Mouse (Mus musculus) E14TG2a.4 (cell line): ENCODE data around the gene Trim15.
A peak's percentile ranks its signal among the peaks of the same experiment; 100 is the strongest.
"Not testable (repeated sequence)": the region's sequence is repeated elsewhere in the genome, so short reads cannot be mapped to it uniquely, and the experiment has no call there.

Experiments
- H3K27me3 ChIP-seq: 2 replicates; pipeline ENCODE4 v1.6.1; 2014; ENCODE audit warnings: low read length, control low read depth; ENCODE audit not compliant: insufficient read depth
- H3K36me3 ChIP-seq: 2 replicates; pipeline ENCODE4 v1.6.1; 2014; ENCODE audit warnings: low read length, control low read depth; ENCODE audit not compliant: insufficient read depth
- H3K4me1 ChIP-seq: replicated peaks from 2 replicates; pipeline ENCODE4 v1.6.1; 2014; ENCODE audit warnings: low read depth, low read length, control low read depth
- H3K4me3 ChIP-seq: replicated peaks from 2 replicates; pipeline ENCODE4 v1.5.1; 2014; ENCODE audit warnings: mild to moderate bottlenecking, low read length
- H3K9me3 ChIP-seq: 2 replicates; pipeline ENCODE4 v1.6.1; 2014; ENCODE audit warnings: low read length, control low read depth
- CTCF ChIP-seq: conservative IDR thresholded peaks from 2 replicates; pipeline ENCODE4 v1.5.1; 2014; ENCODE audit warnings: low read length
- NANOG ChIP-seq: IDR thresholded peaks from 2 replicates; pipeline ENCODE4 v1.6.1; 2014; ENCODE audit warnings: borderline replicate concordance, low read length, mixed read lengths
- POU5F1 ChIP-seq: IDR thresholded peaks from 2 replicates; pipeline ENCODE4 v1.6.1; 2014; ENCODE audit warnings: low read length, borderline replicate concordance

Gene Trim15

GRCm38 (mm10) chr17:36828488-36828887 lies 38.5 kb downstream of the Trim15 start:
- Histone ChIP-seq H3K4me3 (no peak overlapping the region), H3K9me3 (no peaks in the 10 kb centered on the region), H3K4me1 (peaks cover 20% of the 10 kb centered on the region), H3K36me3 (no peaks in the 10 kb centered on the region), H3K27me3 (peaks cover 4% of the 10 kb centered on the region; the same call in 1 of the 2 replicates)
- TF ChIP-seq NANOG (no peak), POU5F1 (no peak), CTCF (no peak)

- not testable (repeated sequence) for H3K4me3 ChIP-seq, H3K4me1 ChIP-seq, H3K9me3 ChIP-seq, H3K36me3 ChIP-seq, H3K27me3 ChIP-seq
- TF ChIP-seq CTCF: peak; percentile 49; the same call in 1 of the 2 replicates
These were observed 41.0 kb downstream of the Trim15 start for GRCm38 (mm10) chr17:36826002-36826401.

GRCm38 (mm10) chr17:36825525-36825924 lies 41.5 kb downstream of the Trim15 start:
- H3K4me1 ChIP-seq: no peaks in the 10 kb centered on the region
- TF ChIP-seq NANOG (no peak), CTCF (peak; percentile 46; the same call in 1 of the 2 replicates)
- no peak overlapping the region for H3K4me3 ChIP-seq
- H3K36me3 ChIP-seq: no peaks in the 10 kb centered on the region
- H3K9me3 ChIP-seq: no peaks in the 10 kb centered on the region
- peaks cover 4% of the 10 kb centered on the region; the same call in 1 of the 2 replicates for H3K27me3 ChIP-seq

GRCm38 (mm10) chr17:36824005-36824404 lies 43.0 kb downstream of the Trim15 start:
- H3K27me3 ChIP-seq: peaks cover 4% of the 10 kb centered on the region; the same call in 1 of the 2 replicates
- H3K9me3 ChIP-seq: no peaks in the 10 kb centered on the region
- no peak overlapping the region for H3K4me3 ChIP-seq
- H3K36me3 ChIP-seq: no peaks in the 10 kb centered on the region
- no peaks in the 10 kb centered on the region for H3K4me1 ChIP-seq
- no peak; the same call in none of the 2 replicates for TF ChIP-seq CTCF
- TF ChIP-seq NANOG: no peak
- TF ChIP-seq POU5F1: no peak

- H3K9me3 ChIP-seq: no peaks in the 10 kb centered on the region
- TF ChIP-seq CTCF: no peak
- TF ChIP-seq POU5F1: no peak
- TF ChIP-seq NANOG: no peak
- H3K4me1 ChIP-seq: no peaks in the 10 kb centered on the region
- H3K27me3 ChIP-seq: no peaks in the 10 kb centered on the region
- no peak within 1 kb of the TSS for H3K4me3 ChIP-seq
- H3K36me3 ChIP-seq: no peaks in the 10 kb centered on the region
These were observed 55.1 kb downstream of the Trim15 start, which contains the start of gene H2-M10.6 for GRCm38 (mm10) chr17:36811871-36812270. H2-M10.6 (plus strand) TSS chr17:36812171.
